Mouse (Mus musculus): ENCODE measurements at regions not wholly inside any gene's neighbourhood (a gene's known extent, or its start where the extent isn't known, plus 50 kb on each side); places are given as distances from the start of the nearest gene placed in this dataset.

- no peak for DNase-seq (ENCODE audit: low spot score)
These were observed 153.7 kb downstream of the Pax1 start for GRCm38 (mm10) chr2:147515436-147515835.

- DNase-seq (ENCODE audit: low spot score) = no peak
These were observed 153.0 kb downstream of the Pax1 start for GRCm38 (mm10) chr2:147514748-147515147.

GRCm38 (mm10) chr2:147503962-147504361 lies 142.2 kb downstream of the Pax1 start:
- no peak for DNase-seq (ENCODE audit: low spot score)

- no peak for DNase-seq (ENCODE audit: low spot score)
These were observed 137.0 kb downstream of the Pax1 start for GRCm38 (mm10) chr2:147498731-147499130.

- DNase-seq (ENCODE audit: low spot score) = no peak
These were observed 94.2 kb downstream of the Pax1 start for GRCm38 (mm10) chr2:147455932-147456331.

- no peak for DNase-seq (ENCODE audit: low spot score)
These were observed 92.9 kb downstream of the Pax1 start for GRCm38 (mm10) chr2:147454362-147455257.

Measured in thymus, postnatal 0 days (tissue).